Mouse (Mus musculus): ENCODE measurements around the gene Slc12a5.

Gene Slc12a5

GRCm38 (mm10) chr2:164947506-164947905, 13.1 kb upstream of the Slc12a5 start:
- DNase-seq (ENCODE audit: low read depth, low spot score), result no peak

- DNase-seq (ENCODE audit: low read depth, low spot score), result no peak
These were observed 12.7 kb upstream of the Slc12a5 start for GRCm38 (mm10) chr2:164947930-164948329.

- DNase-seq (ENCODE audit: low read depth, low spot score), result no peak
These were observed 11.6 kb upstream of the Slc12a5 start for GRCm38 (mm10) chr2:164948962-164949361.

- DNase-seq (ENCODE audit: low read depth, low spot score), result no peak
These were observed 10.1 kb upstream of the Slc12a5 start for GRCm38 (mm10) chr2:164950501-164950900.

GRCm38 (mm10) chr2:164951745-164952144, 8.9 kb upstream of the Slc12a5 start:
- DNase-seq (ENCODE audit: low read depth, low spot score), result no peak

GRCm38 (mm10) chr2:164952448-164952847, 8.2 kb upstream of the Slc12a5 start:
- DNase-seq (ENCODE audit: low read depth, low spot score), result no peak

GRCm38 (mm10) chr2:164953224-164953623, 7.4 kb upstream of the Slc12a5 start:
- no peak for DNase-seq (ENCODE audit: low read depth, low spot score)

- no peak for DNase-seq (ENCODE audit: low read depth, low spot score)
These were observed 4.9 kb upstream of the Slc12a5 start for GRCm38 (mm10) chr2:164955725-164956124.

GRCm38 (mm10) chr2:164956195-164956594, 4.4 kb upstream of the Slc12a5 start:
- DNase-seq (ENCODE audit: low read depth, low spot score), result no peak

- DNase-seq (ENCODE audit: low read depth, low spot score), result no peak
These were observed 2.9 kb upstream of the Slc12a5 start for GRCm38 (mm10) chr2:164957548-164958315.

GRCm38 (mm10) chr2:164961506-164962182, 1.0 kb downstream of the Slc12a5 start:
- no peak for DNase-seq (ENCODE audit: low read depth, low spot score)

- DNase-seq (ENCODE audit: low read depth, low spot score), result no peak
These were observed 1.6 kb downstream of the Slc12a5 start for GRCm38 (mm10) chr2:164962183-164962580.

- no peak for DNase-seq (ENCODE audit: low read depth, low spot score)
These were observed 3.8 kb downstream of the Slc12a5 start for GRCm38 (mm10) chr2:164964242-164964894.

- no peak for DNase-seq (ENCODE audit: low read depth, low spot score)
These were observed 4.4 kb downstream of the Slc12a5 start for GRCm38 (mm10) chr2:164964981-164965380.

GRCm38 (mm10) chr2:164966381-164966780, 5.8 kb downstream of the Slc12a5 start:
- no peak for DNase-seq (ENCODE audit: low read depth, low spot score)

GRCm38 (mm10) chr2:164967193-164967592, 6.6 kb downstream of the Slc12a5 start:
- no peak for DNase-seq (ENCODE audit: low read depth, low spot score)

GRCm38 (mm10) chr2:164967761-164968440, 7.3 kb downstream of the Slc12a5 start:
- no peak for DNase-seq (ENCODE audit: low read depth, low spot score)

- DNase-seq (ENCODE audit: low read depth, low spot score), result peak; percentile 73
These were observed 7.8 kb downstream of the Slc12a5 start for GRCm38 (mm10) chr2:164968451-164968851.

GRCm38 (mm10) chr2:164969348-164969781, 8.8 kb downstream of the Slc12a5 start:
- no peak for DNase-seq (ENCODE audit: low read depth, low spot score)

GRCm38 (mm10) chr2:164970631-164971196, 10.1 kb downstream of the Slc12a5 start:
- no peak for DNase-seq (ENCODE audit: low read depth, low spot score)

- DNase-seq (ENCODE audit: low read depth, low spot score), result no peak
These were observed 12.0 kb downstream of the Slc12a5 start for GRCm38 (mm10) chr2:164972646-164973045.

GRCm38 (mm10) chr2:164975611-164976010, 15.0 kb downstream of the Slc12a5 start:
- no peak for DNase-seq (ENCODE audit: low read depth, low spot score)
